Mouse (Mus musculus) spleen, adult 2 months (tissue): ENCODE measurements around the gene Fev.

Experiments used
- CTCF ChIP-seq: fragments of 200-500 bp; IDR thresholded peaks from 2 replicates; pipeline ENCODE4 v1.5.1; 2011; ENCODE audit warnings: mild to moderate bottlenecking, inconsistent platforms; ENCODE audit not compliant: insufficient read depth, insufficient read length, insufficient replicate concordance; ENCODE audit errors: extremely low read depth
- POLR2A ChIP-seq: fragments of 200-500 bp; IDR thresholded peaks from 2 replicates; pipeline ENCODE4 v1.6.1; 2011; ENCODE audit warnings: low read depth, low read length, inconsistent platforms

GRCm38 (mm10) chr1:74854306-74855056 is 30.7 kb downstream of the Fev start, which contains the start of gene Cdk5r2:
- TF ChIP-seq CTCF (no peak), POLR2A (no peak)
